Comparison of ENCODE assay signal across 11 mouse cellular contexts in genomic region chr11:96282795-96283430, GRCm38 (mm10). TPM values are rescaled to one million over a fixed set of nuclear protein-coding genes. Genes with fewer than 3 reads are reported as not detected.
DNase-seq lines count a peak whose midpoint lies in the region; ATAC-seq and TF ChIP-seq lines count a peak whose summit lies in the region.
"Had no signal": no experiment of that assay in that cellular context is flagged by ENCODE, and none has a peak within 500 bp of the region (broad histone marks: within the 10 kb centered on the region; RNA-seq: fewer than 3 reads in every experiment).

No protein-coding gene starts in this region.

- TF ChIP-seq EP300 in lung, postnatal 0 days (IDR thresholded peaks at IDR 0.05), result no peak

- no peak for TF ChIP-seq POLR2A in small intestine, adult 2 months (IDR thresholded peaks at IDR 0.05; ENCODE audit: low read depth, low read length)

- H3K27me3 ChIP-seq in lung, postnatal 0 days (replicated peaks; ENCODE audit: insufficient read depth, low read length), result peaks cover 58% of the 10 kb centered on the region
- no peaks in the 10 kb centered on the region for H3K27me3 ChIP-seq in kidney, embryonic 16.5 days (ENCODE audit: insufficient read depth, low read length)
- peaks cover 93% of the 10 kb centered on the region for H3K27me3 ChIP-seq in small intestine, adult 2 months (ENCODE audit: control insufficient read depth, insufficient read depth, low read length)

- H3K36me3 ChIP-seq in lung, postnatal 0 days (ENCODE audit: insufficient read depth, low read length), result no peaks in the 10 kb centered on the region
- no peaks in the 10 kb centered on the region for H3K36me3 ChIP-seq in kidney, embryonic 16.5 days (ENCODE audit: insufficient read depth, low read length)
- no peaks in the 10 kb centered on the region for H3K36me3 ChIP-seq in small intestine, adult 2 months (ENCODE audit: control insufficient read depth, insufficient read depth, low read length)

- no peak overlapping the region for H3K27ac ChIP-seq in lung, postnatal 0 days (ENCODE audit: low read length)
- H3K27ac ChIP-seq in kidney, embryonic 16.5 days (ENCODE audit: low read length), result peak overlapping the region; percentile 100
- H3K27ac ChIP-seq in small intestine, adult 2 months (ENCODE audit: insufficient read depth, low read depth, low read length), result no peak overlapping the region
- no peak overlapping the region for H3K27ac ChIP-seq in layer of hippocampus, adult 2 months

- peak; percentile 67 for DNase-seq in adrenal gland, postnatal 14 days
- no peak for DNase-seq in adrenal gland, adult 2 months
- no peak for DNase-seq in lung, postnatal 0 days (ENCODE audit: low spot score)
- no peak for DNase-seq in lung, postnatal 25 days (ENCODE audit: low spot score)
- DNase-seq in layer of hippocampus, adult 2 months (ENCODE audit: low spot score in 2 of 2), result no peak
- DNase-seq in left cerebral cortex, adult 9 months (ENCODE audit: low spot score in 2 of 2), result no peak
- DNase-seq: cerebellum, postnatal 36 days; midbrain, embryonic 14.5 days; right cerebral cortex, postnatal 14 days had no signal

- peak overlapping the region; percentile 47 for H3K4me3 ChIP-seq in lung, postnatal 0 days (ENCODE audit: low read depth, low read length)
- peak overlapping the region; percentile 84 for H3K4me3 ChIP-seq in kidney, embryonic 16.5 days (ENCODE audit: low read length)
- H3K4me3 ChIP-seq in small intestine, adult 2 months (ENCODE audit: low read depth, low read length), result peak overlapping the region; percentile 51
- H3K4me3 ChIP-seq in layer of hippocampus, adult 2 months, result no peak overlapping the region

- H3K4me2 ChIP-seq in lung, postnatal 0 days (replicated peaks; ENCODE audit: low read depth, low read length), result peak overlapping the region; percentile 70
- peak overlapping the region; percentile 90 for H3K4me2 ChIP-seq in kidney, embryonic 16.5 days (replicated peaks; ENCODE audit: low read depth, low read length)

- TF ChIP-seq CTCF in lung, postnatal 0 days (IDR thresholded peaks at IDR 0.05), result no peak
- no peak for TF ChIP-seq CTCF in small intestine, adult 2 months (IDR thresholded peaks at IDR 0.05; ENCODE audit: extremely low read depth, insufficient read length, insufficient replicate concordance, low read depth, low read length)
- TF ChIP-seq CTCF in layer of hippocampus, adult 2 months (conservative IDR thresholded peaks at IDR 0.05), result no peak

- H3K4me1 ChIP-seq in lung, postnatal 0 days (ENCODE audit: insufficient read depth, low read depth, low read length), result no peaks in the 10 kb centered on the region
- peaks cover 35% of the 10 kb centered on the region for H3K4me1 ChIP-seq in kidney, embryonic 16.5 days (ENCODE audit: insufficient read depth, low read length)
- H3K4me1 ChIP-seq in small intestine, adult 2 months (ENCODE audit: control insufficient read depth, insufficient read depth, insufficient read length, low read length), result peaks cover 2% of the 10 kb centered on the region; the same call in 1 of the 2 replicates

- ATAC-seq in lung, postnatal 0 days, result no peak
- ATAC-seq in kidney, embryonic 16.5 days (ENCODE audit: low FRiP score, low TSS enrichment), result no peak

- H3K9ac ChIP-seq in lung, postnatal 0 days (replicated peaks; ENCODE audit: low read depth), result no peak overlapping the region
- peak overlapping the region; percentile 99 for H3K9ac ChIP-seq in kidney, embryonic 16.5 days (replicated peaks; ENCODE audit: low read length)

- no peaks in the 10 kb centered on the region for H3K9me3 ChIP-seq in lung, postnatal 0 days (ENCODE audit: low read length)
- no peaks in the 10 kb centered on the region for H3K9me3 ChIP-seq in kidney, embryonic 16.5 days (ENCODE audit: low read length)

- WGBS in lung, postnatal 0 days, result under 1% methylated on average over 40 of the region's 49 CpGs
- under 1% methylated on average over 49 of the region's 49 CpGs for WGBS in kidney, embryonic 16.5 days
- 3% methylated on average over 49 of the region's 49 CpGs for WGBS in small intestine, adult 2 months

RNA-seq across cellular contexts. Expression of gene Hoxb8, which starts 1.2 kb away (rescaled TPM):
- 56.7 and 59.4 TPM in 2 replicates for total RNA-seq in adrenal gland, postnatal 14 days (2021)
- 10 to 100 TPM; 67.3 to 93.9 TPM for total RNA-seq in adrenal gland, adult 2 months (2021)
- polyA plus RNA-seq in adrenal gland, adult 2 months (2012; rRNA removed), result 357 and 428 TPM in 2 replicates
- polyA plus RNA-seq in lung, postnatal 0 days (2015; fragmentation: Nextera tagmentation; extraction: Ambion mirVana), result 0.23 and 0.35 TPM in 2 replicates
- 9.5 and 12.9 TPM in 2 replicates for polyA plus RNA-seq in kidney, embryonic 16.5 days (2015; fragmentation: Nextera tagmentation; extraction: Ambion mirVana)
- polyA plus RNA-seq in small intestine, adult 2 months (2012; rRNA removed), result 0.38 and 5.3 TPM in 2 replicates
- total RNA-seq in layer of hippocampus, adult 2 months (2021), result not detected
- polyA plus RNA-seq: midbrain, embryonic 14.5 days had no signal

RNA-seq across cellular contexts. Expression of gene Hoxb7, which starts 3.5 kb away (rescaled TPM):
- 34.3 and 37.8 TPM in 2 replicates for total RNA-seq in adrenal gland, postnatal 14 days (2021)
- total RNA-seq in adrenal gland, adult 2 months (2021), result 10 to 100 TPM; 46.4 to 46.7 TPM
- 48.8 and 55.9 TPM in 2 replicates for polyA plus RNA-seq in adrenal gland, adult 2 months (2012; rRNA removed)
- 1.3 and 1.9 TPM in 2 replicates for polyA plus RNA-seq in lung, postnatal 0 days (2015; fragmentation: Nextera tagmentation; extraction: Ambion mirVana)
- 60.9 and 68.3 TPM in 2 replicates for polyA plus RNA-seq in kidney, embryonic 16.5 days (2015; fragmentation: Nextera tagmentation; extraction: Ambion mirVana)
- polyA plus RNA-seq in small intestine, adult 2 months (2012; rRNA removed), result 0.17 and 1.5 TPM in 2 replicates
- not detected for total RNA-seq in layer of hippocampus, adult 2 months (2021)
- polyA plus RNA-seq: midbrain, embryonic 14.5 days had no signal

RNA-seq across cellular contexts. Expression of gene Hoxb6, which starts 9.4 kb away (rescaled TPM):
- 35.7 and 39.8 TPM in 2 replicates for total RNA-seq in adrenal gland, postnatal 14 days (2021)
- total RNA-seq in adrenal gland, adult 2 months (2021), result 10 to 100 TPM; 33.0 to 72.2 TPM
- polyA plus RNA-seq in adrenal gland, adult 2 months (2012; rRNA removed), result 201 and 210 TPM in 2 replicates
- 7.3 and 7.4 TPM in 2 replicates for polyA plus RNA-seq in lung, postnatal 0 days (2015; fragmentation: Nextera tagmentation; extraction: Ambion mirVana)
- polyA plus RNA-seq in kidney, embryonic 16.5 days (2015; fragmentation: Nextera tagmentation; extraction: Ambion mirVana), result 50.3 and 55.7 TPM in 2 replicates
- 1.0 and 8.3 TPM in 2 replicates for polyA plus RNA-seq in small intestine, adult 2 months (2012; rRNA removed)
- total RNA-seq in layer of hippocampus, adult 2 months (2021), result not detected
- polyA plus RNA-seq: midbrain, embryonic 14.5 days had no signal

RNA-seq across cellular contexts. Expression of gene Hoxb9, which starts 11.7 kb away (rescaled TPM):
- total RNA-seq in adrenal gland, postnatal 14 days (2021), result 99.3 and 156 TPM in 2 replicates
- total RNA-seq in adrenal gland, adult 2 months (2021), result 100 to 1,000 TPM; 183 to 377 TPM
- polyA plus RNA-seq in adrenal gland, adult 2 months (2012; rRNA removed), result 156 and 180 TPM in 2 replicates
- not detected in 2 replicates for polyA plus RNA-seq in lung, postnatal 0 days (2015; fragmentation: Nextera tagmentation; extraction: Ambion mirVana)
- polyA plus RNA-seq in kidney, embryonic 16.5 days (2015; fragmentation: Nextera tagmentation; extraction: Ambion mirVana), result 21.5 and 24.5 TPM in 2 replicates
- polyA plus RNA-seq in small intestine, adult 2 months (2012; rRNA removed), result 0.14 TPM in 1 of 2 replicates, not detected in the other
- total RNA-seq in layer of hippocampus, adult 2 months (2021), result not detected
- polyA plus RNA-seq: midbrain, embryonic 14.5 days had no signal

RNA-seq across cellular contexts. Expression of gene Hoxb5, which starts 20.2 kb away (rescaled TPM):
- total RNA-seq in adrenal gland, postnatal 14 days (2021), result 17.1 and 18.7 TPM in 2 replicates
- total RNA-seq in adrenal gland, adult 2 months (2021), result 10 to 100 TPM; 15.2 to 31.6 TPM
- 43.4 and 45.6 TPM in 2 replicates for polyA plus RNA-seq in adrenal gland, adult 2 months (2012; rRNA removed)
- polyA plus RNA-seq in lung, postnatal 0 days (2015; fragmentation: Nextera tagmentation; extraction: Ambion mirVana), result 16.8 and 17.3 TPM in 2 replicates
- polyA plus RNA-seq in kidney, embryonic 16.5 days (2015; fragmentation: Nextera tagmentation; extraction: Ambion mirVana), result 19.2 and 24.3 TPM in 2 replicates
- polyA plus RNA-seq in small intestine, adult 2 months (2012; rRNA removed), result 1.8 and 3.2 TPM in 2 replicates
- not detected for total RNA-seq in layer of hippocampus, adult 2 months (2021)
- polyA plus RNA-seq: midbrain, embryonic 14.5 days had no signal

Comparison
In these comparisons a context has a peak if more than half of its experiments do, and no peak if none do; other contexts are left out.
1. RNA of gene Hoxb8, which starts 1.2 kb away (polyA plus RNA-seq): 357 to 428 TPM in adrenal gland, adult 2 months; 9.5 to 12.9 TPM in kidney, embryonic 16.5 days, 0.38 to 5.3 TPM in small intestine, adult 2 months and 0.23 to 0.35 TPM in lung, postnatal 0 days; every median in the first group is over 10 times any median in the second.
2. RNA of gene Hoxb7, which starts 3.5 kb away (polyA plus RNA-seq): 60.9 to 68.3 TPM in kidney, embryonic 16.5 days and 48.8 to 55.9 TPM in adrenal gland, adult 2 months; 0.17 to 1.5 TPM in small intestine, adult 2 months and 1.3 to 1.9 TPM in lung, postnatal 0 days; every median in the first group is over 10 times any median in the second.